Mouse (Mus musculus): ENCODE measurements at regions not wholly inside any gene's neighbourhood (a gene's known extent, or its start where the extent isn't known, plus 50 kb on each side); places are given as distances from the start of the nearest gene placed in this dataset.

DNA sequence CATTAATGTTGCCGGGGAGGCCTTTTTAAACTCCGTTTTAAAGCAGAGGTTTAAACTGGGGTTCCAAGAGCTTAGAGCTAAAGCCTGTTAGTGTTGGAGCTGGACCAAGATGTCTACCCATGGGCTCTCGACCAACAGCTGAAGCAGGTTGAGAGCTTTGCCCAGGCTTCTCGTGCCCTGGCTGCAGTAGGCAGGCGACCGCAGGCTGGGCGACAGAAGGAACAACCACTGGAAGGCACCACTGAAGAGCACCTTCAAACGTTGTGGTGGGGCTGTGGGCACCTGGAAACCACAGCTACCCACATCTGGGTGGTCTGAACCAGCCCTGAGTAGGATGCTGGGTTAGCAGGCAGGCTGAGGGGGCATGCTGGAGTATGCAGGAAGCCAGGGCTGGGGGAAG lies 141.7 kb upstream of the 1600014C23Rik start:
- no peak for TF ChIP-seq SMC3 (IDR thresholded peaks at IDR 0.05; ENCODE audit: low read depth, low read length)
- Histone ChIP-seq H3K36me3 (ENCODE audit: control insufficient read depth in 1 of 2, insufficient read depth in 2 of 2, low read length in 2 of 2) (peaks cover 0 to 21% of the 10 kb centered on the region in 2 experiments; a peak in 2 of 4 replicates), H3K9ac (ENCODE audit: control insufficient read depth, low read depth, low read length, poor library complexity, severe bottlenecking) (no peak overlapping the region), H3K4me1 (ENCODE audit: control insufficient read depth in 1 of 2, insufficient read depth in 2 of 2, low read length in 2 of 2) (peaks cover 14 to 33% of the 10 kb centered on the region in 2 experiments; a peak in 3 of 4 replicates), H3K9me3 (replicated peaks; ENCODE audit: insufficient read depth, low read length) (no peaks in the 10 kb centered on the region), H3K27ac (ENCODE audit: control insufficient read depth, low read depth, low read length) (no peak overlapping the region), H3K4me3 (ENCODE audit: control insufficient read depth in 1 of 2, insufficient read depth in 1 of 2, low read depth in 2 of 2, low read length in 2 of 2) (no peak overlapping the region), H3K27me3 (ENCODE audit: control insufficient read depth in 1 of 2, insufficient read depth in 2 of 2, low read length in 2 of 2) (peaks cover 0 to 2% of the 10 kb centered on the region in 2 experiments; a peak in 1 of 4 replicates), H3K79me2 (ENCODE audit: control insufficient read depth, insufficient read depth, low read length, poor library complexity) (no peaks in the 10 kb centered on the region)
- DNase-seq (ENCODE audit: low read depth, low spot score), result no peak

DNA sequence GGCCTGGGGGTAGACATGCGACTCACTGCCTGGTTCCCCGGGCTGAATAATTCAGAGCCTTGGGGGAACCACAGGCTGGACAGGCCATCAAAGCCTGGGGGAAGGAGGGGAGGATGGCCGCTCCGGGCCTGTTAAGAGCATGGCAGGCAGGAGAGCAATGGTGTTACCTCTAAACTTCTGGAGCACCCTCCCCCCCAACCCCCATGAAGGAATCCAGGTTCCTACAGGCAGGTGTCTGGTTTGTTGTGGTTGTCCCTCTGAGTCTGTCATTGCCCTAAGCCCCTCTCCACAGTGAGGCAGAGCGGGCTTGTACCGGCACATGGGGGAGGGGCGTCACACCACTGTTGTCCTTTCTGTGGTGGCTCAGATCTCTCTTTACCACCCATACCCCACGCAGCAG lies 140.4 kb upstream of the 1600014C23Rik start:
- H3K9me3 ChIP-seq (replicated peaks; ENCODE audit: insufficient read depth, low read length), result no peaks in the 10 kb centered on the region
- H3K4me1 ChIP-seq (ENCODE audit: control insufficient read depth in 1 of 2, insufficient read depth in 2 of 2, low read length in 2 of 2), result peaks cover 14 to 33% of the 10 kb centered on the region in 2 experiments; a peak in 3 of 4 replicates
- peak overlapping the region; percentile 51 for H3K9ac ChIP-seq (ENCODE audit: control insufficient read depth, low read depth, low read length, poor library complexity, severe bottlenecking)
- no peaks in the 10 kb centered on the region for H3K79me2 ChIP-seq (ENCODE audit: control insufficient read depth, insufficient read depth, low read length, poor library complexity)
- peak overlapping the region; percentile 76 for H3K27ac ChIP-seq (ENCODE audit: control insufficient read depth, low read depth, low read length)
- peak overlapping the region in 1 of 2 experiments; percentile 22; a peak in 1 of 4 replicates for H3K4me3 ChIP-seq (ENCODE audit: control insufficient read depth in 1 of 2, insufficient read depth in 1 of 2, low read depth in 2 of 2, low read length in 2 of 2)
- TF ChIP-seq CHD2 (IDR thresholded peaks at IDR 0.05; ENCODE audit: low read length), result no peak
- no peak for TF ChIP-seq TAL1 (IDR thresholded peaks at IDR 0.05; ENCODE audit: low read length)
- TF ChIP-seq MEF2A (IDR thresholded peaks at IDR 0.05; ENCODE audit: extremely low read depth, insufficient replicate concordance, low read depth, low read length, poor library complexity, severe bottlenecking), result no peak
- no peak for TF ChIP-seq MXI1 (IDR thresholded peaks at IDR 0.05; ENCODE audit: low read depth, low read length)
- TF ChIP-seq ZC3H11A (IDR thresholded peaks at IDR 0.05; ENCODE audit: low read depth, low read length), result no peak
- no peak for TF ChIP-seq GABPA (IDR thresholded peaks at IDR 0.05; ENCODE audit: low read depth, low read length)
- no peak for TF ChIP-seq ZKSCAN1 (IDR thresholded peaks at IDR 0.05; ENCODE audit: low read depth, low read length)
- TF ChIP-seq TBP (IDR thresholded peaks at IDR 0.05; ENCODE audit: low read depth, low read length), result no peak
- H3K27me3 ChIP-seq (ENCODE audit: control insufficient read depth in 1 of 2, insufficient read depth in 2 of 2, low read length in 2 of 2), result peaks cover 0 to 2% of the 10 kb centered on the region in 2 experiments; a peak in 1 of 4 replicates
- peaks cover 0 to 21% of the 10 kb centered on the region in 2 experiments; a peak in 2 of 4 replicates for H3K36me3 ChIP-seq (ENCODE audit: control insufficient read depth in 1 of 2, insufficient read depth in 2 of 2, low read length in 2 of 2)
- DNase-seq (ENCODE audit: low read depth, low spot score), result no peak

DNA sequence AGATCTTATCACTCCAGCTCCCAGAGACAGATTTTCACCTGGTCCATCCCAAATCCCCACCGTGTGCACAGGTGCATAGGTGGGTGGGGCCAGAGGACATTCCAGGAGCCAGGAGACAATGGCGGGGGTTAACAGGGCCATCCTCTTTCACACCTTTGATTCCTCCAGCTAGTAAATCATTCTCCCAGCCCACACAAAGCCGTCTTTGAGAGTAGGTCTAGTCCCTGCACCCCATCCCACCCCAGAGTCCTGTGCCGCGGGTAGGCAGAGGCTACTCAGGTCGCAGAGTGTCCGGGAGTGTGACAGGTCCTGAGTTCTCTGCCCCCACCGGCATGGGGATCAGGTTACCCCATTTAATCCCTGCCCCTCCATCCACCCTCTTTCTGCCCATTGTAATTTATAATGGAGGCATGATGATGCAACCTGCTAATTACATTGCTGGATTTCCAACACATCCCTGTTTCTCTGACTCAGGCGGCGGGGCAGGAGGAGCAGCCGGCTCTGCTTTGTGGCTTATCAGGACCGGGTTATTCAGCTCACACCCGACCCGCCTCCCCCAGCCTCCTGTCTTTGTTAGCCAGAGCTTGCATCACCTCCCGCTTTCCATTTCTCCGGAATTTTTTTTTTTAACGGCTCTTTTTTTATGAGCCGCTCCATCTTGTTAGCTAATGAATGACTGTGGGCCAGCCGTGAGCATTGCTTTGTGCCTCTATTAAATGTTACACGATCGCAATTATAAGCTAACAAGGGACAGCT lies 139.7 kb upstream of the 1600014C23Rik start:
- peak overlapping the region; percentile 79 for H3K27ac ChIP-seq (ENCODE audit: control insufficient read depth, low read depth, low read length)
- H3K27me3 ChIP-seq (ENCODE audit: control insufficient read depth in 1 of 2, insufficient read depth in 2 of 2, low read length in 2 of 2), result peaks cover 0 to 2% of the 10 kb centered on the region in 2 experiments; a peak in 1 of 4 replicates

More for the DNA sequence above, 139.7 kb upstream of the 1600014C23Rik start:
- Histone ChIP-seq H3K9me3 (replicated peaks; ENCODE audit: insufficient read depth, low read length) (no peaks in the 10 kb centered on the region), H3K4me3 (ENCODE audit: control insufficient read depth in 1 of 2, insufficient read depth in 1 of 2, low read depth in 2 of 2, low read length in 2 of 2) (peak overlapping the region; percentile 23 to 35; a peak in 2 of 4 replicates), H3K36me3 (ENCODE audit: control insufficient read depth in 1 of 2, insufficient read depth in 2 of 2, low read length in 2 of 2) (peaks cover 0 to 21% of the 10 kb centered on the region in 2 experiments; a peak in 2 of 4 replicates), H3K4me1 (ENCODE audit: control insufficient read depth in 1 of 2, insufficient read depth in 2 of 2, low read length in 2 of 2) (peaks cover 14 to 33% of the 10 kb centered on the region in 2 experiments; a peak in 3 of 4 replicates), H3K9ac (ENCODE audit: control insufficient read depth, low read depth, low read length, poor library complexity, severe bottlenecking) (peak overlapping the region; percentile 67), H3K79me2 (ENCODE audit: control insufficient read depth, insufficient read depth, low read length, poor library complexity) (no peaks in the 10 kb centered on the region)
- DNase-seq (ENCODE audit: low read depth, low spot score), result peak; percentile 69
- TF ChIP-seq SIN3A (IDR thresholded peaks at IDR 0.05; ENCODE audit: low read length) (peak; percentile 50; the same call in 1 of the 2 replicates), EP300 (IDR thresholded peaks at IDR 0.05; ENCODE audit: low read depth in 1 of 2, low read length in 2 of 2) (peak; percentile 20 to 80; a peak in 3 of 4 replicates), TCF12 (IDR thresholded peaks at IDR 0.05; ENCODE audit: low read depth, low read length) (peak; percentile 50; the same call in 1 of the 2 replicates), ELF1 (IDR thresholded peaks at IDR 0.05; ENCODE audit: low read depth, low read length) (no peak), MXI1 (IDR thresholded peaks at IDR 0.05; ENCODE audit: low read depth, low read length) (peak; percentile 24; the same call in 1 of the 2 replicates), MYC (IDR thresholded peaks at IDR 0.05; ENCODE audit: low read depth, low read length) (no peak), NRF1 (IDR thresholded peaks at IDR 0.05; ENCODE audit: insufficient read depth, low read depth, low read length, poor library complexity, severe bottlenecking) (no peak), TBP (IDR thresholded peaks at IDR 0.05; ENCODE audit: low read depth, low read length) (no peak), GATA1 (IDR thresholded peaks at IDR 0.05; ENCODE audit: low read depth, low read length) (no peak), CHD2 (IDR thresholded peaks at IDR 0.05; ENCODE audit: low read length) (no peak), BHLHE40 (IDR thresholded peaks at IDR 0.05; ENCODE audit: borderline replicate concordance, low read depth, low read length) (0 out of 2 replicates have a peak, but pooled peaks have one; percentile 12), ZMIZ1 (IDR thresholded peaks at IDR 0.05; ENCODE audit: low read depth, low read length) (no peak), MYB (IDR thresholded peaks at IDR 0.05; ENCODE audit: low read depth, low read length) (peak; percentile 35; the same call in 1 of the 2 replicates), ETS1 (IDR thresholded peaks at IDR 0.05; ENCODE audit: low read depth, low read length) (peak; percentile 56; the same call in 1 of the 2 replicates), NELFE (IDR thresholded peaks at IDR 0.05; ENCODE audit: low read depth, low read length) (peak; percentile 13; the same call in 1 of the 2 replicates), MEF2A (IDR thresholded peaks at IDR 0.05; ENCODE audit: extremely low read depth, insufficient replicate concordance, low read depth, low read length, poor library complexity, severe bottlenecking) (no peak), ZNF384 (IDR thresholded peaks at IDR 0.05; ENCODE audit: low read depth, low read length) (peak; percentile 62; the same call in 1 of the 2 replicates)
